Mouse (Mus musculus) liver, embryonic 15.5 days (tissue): ENCODE results near the gene Pard3. TPM values are rescaled to one million over a fixed set of nuclear protein-coding genes. Genes with fewer than 3 reads are reported as not detected.

Source experiments
- ATAC-seq: fragments of 200-750 bp; cut with Nextera tagmentation; 2 replicates; pipeline ENCODE4 v1.8.0; 2017; ENCODE audit warnings: moderate number of reproducible peaks, mild to moderate bottlenecking, moderate library complexity; ENCODE audit not compliant: insufficient read depth
- H3K27ac ChIP-seq: fragments of 300-500 bp; sonication (generic); replicated peaks from 2 replicates; pipeline ENCODE4 v1.5.1; 2015; ENCODE audit warnings: mild to moderate bottlenecking, inconsistent platforms
- H3K27me3 ChIP-seq: fragments of 300-500 bp; sonication (generic); 2 replicates; pipeline ENCODE4 v1.6.1; 2015; ENCODE audit warnings: mild to moderate bottlenecking, inconsistent platforms
- H3K36me3 ChIP-seq: fragments of 300-500 bp; sonication (generic); replicated peaks from 2 replicates; pipeline ENCODE4 v1.6.1; 2015; ENCODE audit warnings: moderate library complexity, mild to moderate bottlenecking, inconsistent platforms
- H3K4me1 ChIP-seq: fragments of 300-500 bp; sonication (generic); replicated peaks from 2 replicates; pipeline ENCODE4 v1.6.1; 2015; ENCODE audit warnings: inconsistent platforms
- H3K4me2 ChIP-seq: fragments of 300-500 bp; sonication (generic); 2 replicates; pipeline ENCODE4 v1.6.1; 2015; ENCODE audit warnings: moderate library complexity, mild to moderate bottlenecking, inconsistent platforms
- H3K4me3 ChIP-seq: fragments of 300-500 bp; sonication (generic); replicated peaks from 2 replicates; pipeline ENCODE4 v1.5.1; 2015; ENCODE audit warnings: mild to moderate bottlenecking, inconsistent platforms
- H3K9ac ChIP-seq: fragments of 300-500 bp; sonication (generic); 2 replicates; pipeline ENCODE4 v1.6.1; 2015; ENCODE audit warnings: moderate library complexity, mild to moderate bottlenecking, inconsistent platforms
- H3K9me3 ChIP-seq: fragments of 300-500 bp; sonication (generic); replicated peaks from 2 replicates; pipeline ENCODE4 v1.6.1; 2016; ENCODE audit warnings: inconsistent platforms
- WGBS: fragments of 180-500 bp; shearing (Covaris S2); methylation state at CpG from one replicate; pipeline ENCODE4 v1.1.7; 2015; ENCODE audit warnings: mixed read lengths; ENCODE audit not compliant: insufficient replicate concordance; 5-methylcytosine and 5-hydroxymethylcytosine counted together
- polyA plus RNA-seq: library from polyadenylated mRNA; unstranded; fragments of >200 nt; fragmentation: Nextera tagmentation; extraction: Ambion mirVana; gene quantifications from 2 replicates; pipeline ENCODE4 v1.2.1, GENCODE M21; 2015

Gene Pard3
- polyA plus RNA-seq, 1 experiment from 2014 or later: 6.3 TPM

DNA sequence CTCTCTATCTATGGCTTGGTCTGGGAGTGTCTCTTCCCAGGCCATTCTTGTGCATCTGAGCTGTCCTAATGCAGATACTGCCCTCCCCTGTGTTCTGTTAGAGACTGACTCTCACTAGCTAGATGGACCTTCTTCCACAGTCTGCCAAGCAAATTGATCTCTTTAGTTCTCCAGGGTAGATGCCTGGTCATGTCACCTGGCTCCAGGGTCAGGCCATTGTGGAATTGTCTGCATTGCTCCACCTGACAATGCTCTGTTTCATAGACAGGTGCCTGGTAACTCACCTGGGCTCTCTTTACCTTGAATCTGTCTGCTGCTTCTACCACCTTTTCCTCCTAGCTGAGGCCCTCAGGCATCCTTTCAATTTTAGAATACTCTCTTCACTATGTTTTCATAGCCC, 329.0 kb downstream of the Pard3 start:
- no peak for ATAC-seq

DNA sequence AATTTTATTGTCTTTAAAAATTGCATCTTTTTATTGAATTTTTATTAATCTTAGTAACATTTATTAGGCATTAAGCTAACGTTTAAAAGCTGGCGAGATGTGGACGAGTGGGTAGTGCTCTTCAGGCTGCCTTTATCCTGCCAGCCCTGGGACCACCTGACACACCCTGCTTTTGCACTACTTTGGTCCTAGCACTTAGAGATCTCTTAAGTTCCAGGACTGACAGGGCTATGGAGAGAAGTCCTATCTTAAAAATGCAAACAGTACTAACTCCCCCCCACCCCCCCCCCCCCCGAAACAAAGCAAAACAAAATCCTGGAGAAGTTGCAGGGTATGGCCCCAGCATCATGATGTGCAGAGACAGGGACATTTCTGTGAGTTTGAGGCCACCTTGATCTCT, 331.8 kb downstream of the Pard3 start:
- no peak for ATAC-seq
- no peak overlapping the region for H3K4me2 ChIP-seq
- H3K4me3 ChIP-seq: no peak overlapping the region
- WGBS: 56% methylated on average over 4 of the region's 4 CpGs
- H3K27ac ChIP-seq: no peak overlapping the region
- H3K9ac ChIP-seq: no peak overlapping the region
- H3K27me3 ChIP-seq: no peaks in the 10 kb centered on the region
- no peaks in the 10 kb centered on the region for H3K4me1 ChIP-seq
- no peaks in the 10 kb centered on the region; the same call in 1 of the 2 replicates for H3K36me3 ChIP-seq
- no peaks in the 10 kb centered on the region for H3K9me3 ChIP-seq

More for the DNA sequence above, 329.0 kb downstream of the Pard3 start:
- Histone ChIP-seq H3K27ac (no peak overlapping the region), H3K4me2 (no peak overlapping the region), H3K36me3 (peaks cover 14% of the 10 kb centered on the region), H3K9ac (no peak overlapping the region), H3K9me3 (no peaks in the 10 kb centered on the region), H3K27me3 (no peaks in the 10 kb centered on the region), H3K4me1 (no peaks in the 10 kb centered on the region), H3K4me3 (no peak overlapping the region)

DNA sequence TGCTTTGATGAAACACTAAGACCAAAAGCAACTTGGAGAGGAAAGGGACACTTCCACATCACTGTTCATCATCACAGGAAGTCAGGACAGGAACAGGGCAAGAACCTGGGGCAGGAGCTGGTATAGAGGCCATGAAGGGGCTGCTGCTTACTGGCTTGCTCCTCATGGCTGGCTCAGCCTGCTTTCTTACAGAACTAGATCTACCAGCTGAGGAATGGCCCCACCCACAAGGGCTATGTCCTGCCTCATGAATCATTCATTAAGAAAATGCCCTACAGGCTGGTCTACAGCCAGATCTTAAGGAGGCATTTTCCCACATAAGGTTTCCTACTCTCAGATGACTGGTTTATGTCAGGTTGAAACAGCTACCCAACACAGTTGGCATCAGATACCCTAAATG, 342.1 kb downstream of the Pard3 start:
- no peaks in the 10 kb centered on the region for H3K9me3 ChIP-seq
- no peaks in the 10 kb centered on the region for H3K36me3 ChIP-seq
- no peak for ATAC-seq
- no peak overlapping the region for H3K4me2 ChIP-seq
- no peak overlapping the region for H3K9ac ChIP-seq
- no peaks in the 10 kb centered on the region for H3K4me1 ChIP-seq
- no peak overlapping the region for H3K27ac ChIP-seq
- H3K27me3 ChIP-seq: no peaks in the 10 kb centered on the region
- H3K4me3 ChIP-seq: no peak overlapping the region

DNA sequence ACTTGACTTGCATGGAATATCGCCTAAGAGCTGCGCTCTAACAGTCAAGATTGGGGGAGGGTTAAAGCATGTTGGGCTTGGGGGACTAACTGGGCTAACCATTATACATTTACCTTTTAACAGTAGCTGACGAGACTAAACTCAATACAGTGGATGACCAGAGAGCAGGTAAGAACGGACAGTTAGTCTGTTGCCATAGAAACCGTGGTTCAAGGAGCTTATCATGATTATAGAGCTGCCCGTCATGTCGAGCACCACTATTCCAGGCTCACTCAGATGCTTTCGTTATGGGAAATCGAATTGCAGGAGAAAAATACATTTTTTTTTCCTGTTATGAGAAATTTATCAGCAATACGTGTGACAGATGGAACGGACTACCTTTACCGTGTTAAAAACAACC, 346.9 kb downstream of the Pard3 start:
- ATAC-seq: no peak
- H3K4me1 ChIP-seq: no peaks in the 10 kb centered on the region
- H3K36me3 ChIP-seq: no peaks in the 10 kb centered on the region

DNA sequence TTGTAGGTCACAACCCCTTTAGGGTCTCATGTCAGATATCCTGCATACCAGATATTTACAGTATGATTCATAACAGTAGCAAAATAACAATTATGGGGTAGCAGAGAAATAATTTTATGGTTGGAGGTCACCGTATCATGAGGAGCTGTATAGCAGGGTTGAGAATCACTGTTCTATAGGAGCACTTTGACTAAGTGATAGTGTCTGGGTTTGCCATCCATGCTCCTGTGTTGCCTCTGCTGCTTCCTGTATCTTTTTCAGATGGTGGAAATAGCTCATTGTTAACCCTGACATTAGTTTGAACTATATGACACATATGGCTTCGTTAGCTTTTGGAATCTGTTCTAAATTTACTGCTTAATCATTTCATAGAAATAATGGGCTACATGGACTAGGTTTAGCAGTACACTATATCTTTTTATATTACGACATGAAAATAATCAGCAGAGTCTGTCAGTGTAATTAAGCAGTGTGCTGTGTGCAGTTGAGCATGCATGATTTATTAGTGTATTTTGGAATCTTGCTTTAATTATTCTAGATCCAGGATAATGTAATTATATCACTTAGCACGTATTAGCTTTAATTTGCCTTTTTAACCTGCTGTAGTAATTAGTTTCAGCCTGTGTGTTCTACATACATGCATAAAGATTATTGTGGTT, 347.6 kb downstream of the Pard3 start:
- no peak for ATAC-seq
- Histone ChIP-seq H3K4me1 (no peaks in the 10 kb centered on the region), H3K27ac (no peak overlapping the region), H3K4me3 (no peak overlapping the region), H3K4me2 (no peak overlapping the region), H3K9ac (no peak overlapping the region), H3K36me3 (no peaks in the 10 kb centered on the region), H3K9me3 (no peaks in the 10 kb centered on the region), H3K27me3 (no peaks in the 10 kb centered on the region)
- WGBS: 66% methylated on average over 4 of the region's 4 CpGs

More for the DNA sequence above, 346.9 kb downstream of the Pard3 start:
- Histone ChIP-seq H3K9me3 (no peaks in the 10 kb centered on the region), H3K9ac (no peak overlapping the region), H3K4me3 (no peak overlapping the region), H3K27ac (no peak overlapping the region), H3K4me2 (no peak overlapping the region), H3K27me3 (no peaks in the 10 kb centered on the region)
- 66% methylated on average over 12 of the region's 12 CpGs for WGBS

DNA sequence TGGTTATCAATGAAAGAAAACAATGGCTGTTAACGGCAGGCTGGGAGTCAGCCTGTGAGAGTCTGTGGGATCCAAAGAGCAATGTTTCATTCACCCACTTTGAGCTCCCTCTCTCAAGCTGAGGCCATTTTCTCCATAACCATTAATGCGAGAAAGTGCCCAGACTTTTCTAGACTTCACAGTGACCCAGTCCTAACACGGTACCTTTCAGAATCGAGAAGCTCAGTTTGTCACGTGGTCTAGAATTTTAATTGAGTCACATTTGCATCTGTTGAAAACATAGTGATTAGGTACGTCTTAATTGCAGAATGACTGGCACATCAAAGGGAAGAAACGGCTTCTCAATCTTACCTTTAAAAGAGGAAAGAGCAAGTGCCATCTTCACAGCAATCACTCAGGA, 359.3 kb downstream of the Pard3 start:
- Histone ChIP-seq H3K4me2 (no peak overlapping the region), H3K9ac (no peak overlapping the region), H3K27me3 (no peaks in the 10 kb centered on the region), H3K9me3 (no peaks in the 10 kb centered on the region), H3K27ac (no peak overlapping the region), H3K36me3 (no peaks in the 10 kb centered on the region), H3K4me3 (no peak overlapping the region), H3K4me1 (no peaks in the 10 kb centered on the region)
- 52% methylated on average over 7 of the region's 7 CpGs for WGBS
- no peak for ATAC-seq

DNA sequence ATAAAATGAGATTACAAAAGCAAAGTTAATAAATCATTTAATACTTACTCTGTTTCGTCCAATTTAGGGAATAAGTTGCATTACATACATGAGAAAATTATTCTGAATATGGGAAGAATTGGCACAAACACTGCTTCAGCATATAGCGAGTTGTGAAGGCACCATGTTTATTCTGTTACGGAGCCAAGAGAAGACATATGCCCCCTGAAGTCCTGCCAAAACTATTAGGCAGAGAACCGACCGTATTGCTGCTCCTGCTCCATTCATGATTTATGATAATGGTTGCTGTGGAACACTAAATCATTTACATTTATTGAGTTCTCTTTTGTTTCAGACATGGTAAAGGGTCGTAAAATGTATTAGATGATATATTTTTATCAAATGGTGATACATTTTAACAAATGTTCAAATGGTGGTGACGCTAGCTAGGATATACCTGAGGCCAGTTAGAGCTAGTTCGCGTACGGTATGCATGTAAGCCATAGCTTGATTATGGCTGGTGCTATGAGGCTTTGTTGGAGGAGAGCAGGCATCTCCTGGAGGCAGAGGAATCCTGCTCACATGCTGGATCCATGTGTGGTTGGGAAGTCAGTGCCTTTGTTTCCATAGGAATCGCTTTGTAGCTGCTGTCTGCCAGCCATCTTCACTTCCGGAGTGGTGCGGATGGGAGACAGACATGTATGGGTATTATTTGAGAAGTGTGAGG, 360.7 kb downstream of the Pard3 start:
- Histone ChIP-seq H3K36me3 (no peaks in the 10 kb centered on the region), H3K4me1 (no peaks in the 10 kb centered on the region), H3K9ac (no peak overlapping the region), H3K4me3 (no peak overlapping the region), H3K9me3 (no peaks in the 10 kb centered on the region), H3K4me2 (no peak overlapping the region), H3K27ac (no peak overlapping the region), H3K27me3 (no peaks in the 10 kb centered on the region)
- no peak for ATAC-seq
- 78% methylated on average over 13 of the region's 13 CpGs for WGBS

DNA sequence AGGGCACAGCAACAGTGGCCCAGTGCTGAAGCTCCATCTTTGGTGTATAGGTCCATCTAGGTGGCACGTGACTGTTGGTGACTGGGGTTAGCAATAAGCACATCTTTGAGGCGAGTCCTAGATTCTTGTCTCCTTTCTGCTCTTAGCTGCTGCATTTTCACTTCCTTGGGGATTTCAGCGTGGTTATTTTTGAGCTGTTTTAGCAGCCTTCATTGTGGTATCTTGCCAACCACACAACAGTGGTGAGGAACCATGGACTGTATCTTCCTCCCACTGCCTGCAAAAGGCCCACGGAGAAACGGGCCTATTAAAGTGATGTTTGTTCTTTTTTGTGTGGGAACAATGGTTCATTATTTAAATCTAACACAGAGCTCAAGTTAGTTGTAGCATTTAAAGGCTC, 363.2 kb downstream of the Pard3 start:
- ATAC-seq: no peak
- Histone ChIP-seq H3K4me1 (no peaks in the 10 kb centered on the region), H3K4me2 (no peak overlapping the region), H3K27me3 (no peaks in the 10 kb centered on the region), H3K4me3 (no peak overlapping the region), H3K9me3 (no peaks in the 10 kb centered on the region), H3K9ac (no peak overlapping the region), H3K27ac (no peak overlapping the region), H3K36me3 (no peaks in the 10 kb centered on the region)
- 23% methylated on average over 5 of the region's 5 CpGs for WGBS

DNA sequence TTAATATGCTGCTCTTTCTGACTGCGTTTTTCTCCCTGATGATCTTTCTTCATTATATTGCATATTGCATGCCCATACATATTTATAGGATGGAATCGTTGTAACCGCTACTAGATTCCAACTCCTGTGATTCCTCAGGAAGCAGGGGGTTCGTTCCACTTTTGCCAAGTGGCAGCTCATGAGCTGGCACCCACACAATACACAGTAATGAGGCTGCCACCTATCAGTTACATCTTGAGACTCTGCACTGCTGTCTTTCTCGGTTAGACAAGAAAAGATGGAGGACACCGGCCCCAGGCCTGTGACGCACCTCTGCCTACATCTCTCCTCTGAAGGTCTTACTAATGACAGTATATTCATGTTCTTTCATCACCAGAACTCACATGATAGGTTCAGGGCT, 364.3 kb downstream of the Pard3 start:
- ATAC-seq: no peak
- Histone ChIP-seq H3K9me3 (no peaks in the 10 kb centered on the region), H3K36me3 (no peaks in the 10 kb centered on the region), H3K4me2 (no peak overlapping the region), H3K4me3 (no peak overlapping the region), H3K9ac (no peak overlapping the region), H3K27ac (no peak overlapping the region), H3K4me1 (no peaks in the 10 kb centered on the region), H3K27me3 (no peaks in the 10 kb centered on the region)
- 76% methylated on average over 7 of the region's 7 CpGs for WGBS

DNA sequence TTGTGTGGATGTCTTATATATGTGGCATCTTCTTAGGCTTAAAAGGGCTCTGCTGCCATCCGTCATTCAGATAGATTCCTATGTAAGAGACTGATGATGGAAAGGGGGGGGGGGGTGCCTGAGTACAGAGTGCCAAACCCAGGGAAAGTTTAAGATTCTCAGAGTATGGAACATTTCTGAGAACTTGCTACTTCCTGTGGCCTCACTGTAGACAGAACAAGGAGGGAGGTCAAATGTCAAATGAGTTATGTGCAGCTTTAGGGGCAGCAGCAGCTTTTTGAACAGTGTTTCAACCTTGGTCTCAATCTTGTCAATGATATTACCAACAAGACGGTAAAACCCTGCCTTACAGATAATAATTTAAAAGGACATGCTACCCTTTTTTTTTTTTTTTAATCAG, 367.5 kb downstream of the Pard3 start:
- no peak overlapping the region for H3K9ac ChIP-seq
- 66% methylated on average over 2 of the region's 2 CpGs for WGBS
- H3K4me3 ChIP-seq: no peak overlapping the region
- H3K27me3 ChIP-seq: no peaks in the 10 kb centered on the region
- H3K4me2 ChIP-seq: no peak overlapping the region
- H3K9me3 ChIP-seq: no peaks in the 10 kb centered on the region
- no peaks in the 10 kb centered on the region for H3K36me3 ChIP-seq
- no peak for ATAC-seq
- no peak overlapping the region for H3K27ac ChIP-seq
- H3K4me1 ChIP-seq: no peaks in the 10 kb centered on the region

DNA sequence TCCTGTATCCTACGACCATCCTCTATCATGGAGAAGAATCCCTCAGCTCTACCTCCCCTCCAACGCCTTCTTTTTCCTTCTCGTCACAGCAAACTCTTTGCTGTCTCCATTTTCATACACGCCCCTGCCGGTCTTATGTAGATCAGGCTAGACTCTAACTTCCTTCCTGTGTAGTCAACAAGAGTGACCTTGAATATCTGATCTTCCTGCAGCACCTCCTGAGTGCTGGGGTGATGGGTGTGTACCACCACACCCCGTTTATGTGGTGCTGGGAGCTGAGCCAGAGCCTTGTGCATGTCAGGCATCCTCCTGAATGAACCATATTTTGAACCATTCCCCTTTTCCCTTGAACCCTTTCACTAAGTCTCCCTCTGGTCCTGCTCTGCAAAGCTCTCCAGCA, 372.3 kb downstream of the Pard3 start:
- ATAC-seq: no peak
- Histone ChIP-seq H3K27me3 (no peaks in the 10 kb centered on the region), H3K36me3 (no peaks in the 10 kb centered on the region), H3K4me2 (no peak overlapping the region), H3K4me1 (peaks cover 8% of the 10 kb centered on the region; the same call in 1 of the 2 replicates), H3K9me3 (no peaks in the 10 kb centered on the region), H3K9ac (no peak overlapping the region), H3K4me3 (no peak overlapping the region), H3K27ac (no peak overlapping the region)
- WGBS: 64% methylated on average over 6 of the region's 6 CpGs
